Mouse (Mus musculus) frontal cortex, adult 2 months (tissue): Measurements from ENCODE around the gene Slc35e3. TPM values are rescaled to one million over a fixed set of nuclear protein-coding genes. Genes with fewer than 3 reads are reported as not detected.
"Not testable (repeated sequence)": the region's sequence is repeated elsewhere in the genome, so short reads cannot be mapped to it uniquely, and the experiment has no call there.

Experiments
- DNase-seq, 2 experiments: peaks; one replicate each; pipeline ENCODE4 v3.0.0; 2022; ENCODE audit warnings: low spot score in 1 of 2; ENCODE audit errors: extremely low spot score in 1 of 2
- polyA plus RNA-seq: library from polyadenylated mRNA; depleted of rRNA; stranded (reverse); fragments of >200 nt; gene quantifications from 2 replicates; pipeline ENCODE4 v1.2.3, GENCODE M21; 2012

The Slc35e3 gene
- polyA plus RNA-seq, 1 experiment, result 19.0 TPM

DNA sequence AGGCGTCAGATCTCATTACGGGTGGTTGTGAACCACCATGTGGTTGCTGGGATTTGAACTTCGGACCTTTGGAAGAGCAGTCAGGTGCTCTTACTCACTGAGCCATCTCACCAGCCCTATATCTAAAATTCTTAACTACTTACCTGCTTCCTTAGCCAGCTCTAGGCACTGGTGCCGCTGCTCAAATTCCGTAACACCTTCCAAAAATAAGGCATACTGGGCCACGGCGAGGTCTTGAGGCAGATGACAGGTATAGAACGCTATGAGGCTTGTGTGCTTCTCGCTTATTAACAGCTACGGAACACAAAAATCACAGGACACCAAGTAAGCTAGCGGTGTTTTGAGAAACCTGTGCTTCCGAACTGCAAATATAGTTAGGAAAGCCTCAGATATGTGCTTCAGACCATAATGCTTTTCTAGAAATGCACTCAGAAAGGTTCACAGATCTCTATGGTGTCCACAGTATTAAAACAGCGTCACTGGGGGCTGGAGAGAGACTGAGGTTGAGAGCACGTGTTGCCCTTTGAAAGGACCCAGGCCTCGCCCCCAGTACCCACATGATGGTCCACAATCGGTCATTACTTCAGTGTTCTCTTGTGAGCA lies 17.5 kb upstream of the Slc35e3 start:
- DNase-seq, result no peak

DNA sequence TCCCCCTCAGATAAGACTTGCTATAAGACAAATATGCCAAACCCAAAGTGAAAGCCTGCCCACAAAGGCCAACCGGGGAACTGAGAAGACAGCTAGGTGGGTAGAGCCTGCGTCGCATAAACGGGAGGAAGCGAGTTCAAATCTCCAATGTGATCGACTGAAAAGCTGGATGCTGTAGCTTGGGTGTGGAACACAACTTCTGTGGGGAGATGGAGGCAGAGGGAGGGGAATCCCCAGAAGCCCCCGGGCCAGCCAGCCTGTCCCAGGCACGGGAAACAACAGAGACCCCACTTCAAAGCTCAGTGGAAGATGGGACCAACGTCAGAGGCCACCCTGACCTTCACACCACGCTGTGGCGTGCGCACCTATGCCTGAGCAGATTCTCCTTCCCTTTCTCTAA lies 16.8 kb upstream of the Slc35e3 start:
- DNase-seq, result no peak

DNA sequence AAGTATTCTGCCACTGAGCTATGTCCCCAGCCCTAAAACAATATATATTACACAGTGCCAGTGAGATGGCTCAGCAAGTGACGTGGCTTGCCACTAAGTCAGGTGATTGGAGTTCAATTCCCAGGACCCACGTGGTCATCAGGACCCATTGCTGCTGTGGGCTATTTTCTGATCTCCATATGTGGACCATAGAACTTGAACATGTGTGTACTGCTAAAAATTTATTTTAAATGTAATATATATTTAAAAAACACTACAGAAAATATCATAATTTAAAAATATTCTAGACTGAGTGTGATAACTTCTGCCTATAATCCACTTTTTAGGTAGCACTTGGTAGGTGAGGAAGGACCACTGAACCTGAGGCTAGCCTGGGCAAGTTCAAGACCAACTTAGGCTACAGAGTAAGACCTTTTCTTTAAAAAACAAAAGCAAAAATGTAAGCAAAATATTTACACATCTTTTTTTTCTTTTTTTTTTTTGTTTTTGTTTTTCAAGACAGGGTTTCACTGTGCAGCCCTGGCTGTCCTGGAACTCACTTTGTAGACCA lies 16.2 kb upstream of the Slc35e3 start:
- no peak for DNase-seq

DNA sequence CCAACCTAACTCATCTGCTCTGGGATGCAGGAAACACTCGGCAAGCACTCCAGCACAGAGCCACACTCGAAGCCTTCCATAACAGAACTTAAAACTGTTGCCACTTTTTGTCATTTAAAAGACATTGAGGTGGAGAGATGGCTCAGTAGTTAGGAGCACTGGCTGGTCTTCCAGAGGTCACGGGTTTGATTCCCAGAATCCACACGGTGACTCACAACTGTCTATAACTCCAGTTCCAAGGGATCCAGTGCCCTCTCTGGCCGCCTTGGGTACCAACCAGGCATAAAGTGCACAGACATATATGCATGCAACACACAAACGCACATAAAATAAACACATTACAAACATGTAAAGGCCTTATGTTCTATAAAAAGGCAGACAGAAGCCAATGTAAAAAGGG lies 15.4 kb upstream of the Slc35e3 start:
- DNase-seq, result no peak

DNA sequence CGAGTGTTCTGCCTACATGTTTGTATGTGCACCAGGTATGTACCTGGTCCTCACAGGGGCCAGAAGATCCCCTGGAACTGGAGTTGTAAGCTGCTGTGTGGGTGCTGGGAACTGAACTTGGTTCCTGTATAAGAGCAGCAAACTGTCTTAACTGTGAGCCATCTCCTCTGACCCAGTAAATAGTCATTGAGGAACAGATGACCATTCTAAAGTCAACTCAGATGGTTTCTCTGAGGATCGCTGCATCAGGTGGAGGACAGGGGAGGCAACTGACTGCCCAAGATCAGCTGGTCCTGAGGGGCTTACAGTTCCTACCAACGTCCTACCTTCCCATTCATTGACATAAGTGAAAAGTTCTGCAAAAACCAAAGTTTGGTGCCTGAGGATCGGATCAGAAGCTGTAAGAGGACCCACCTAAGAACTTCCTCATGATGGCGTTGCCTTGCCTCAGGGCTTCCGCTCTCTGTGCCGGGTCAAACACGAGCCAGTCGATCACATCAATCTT lies 14.7 kb upstream of the Slc35e3 start:
- DNase-seq, result no peak

DNA sequence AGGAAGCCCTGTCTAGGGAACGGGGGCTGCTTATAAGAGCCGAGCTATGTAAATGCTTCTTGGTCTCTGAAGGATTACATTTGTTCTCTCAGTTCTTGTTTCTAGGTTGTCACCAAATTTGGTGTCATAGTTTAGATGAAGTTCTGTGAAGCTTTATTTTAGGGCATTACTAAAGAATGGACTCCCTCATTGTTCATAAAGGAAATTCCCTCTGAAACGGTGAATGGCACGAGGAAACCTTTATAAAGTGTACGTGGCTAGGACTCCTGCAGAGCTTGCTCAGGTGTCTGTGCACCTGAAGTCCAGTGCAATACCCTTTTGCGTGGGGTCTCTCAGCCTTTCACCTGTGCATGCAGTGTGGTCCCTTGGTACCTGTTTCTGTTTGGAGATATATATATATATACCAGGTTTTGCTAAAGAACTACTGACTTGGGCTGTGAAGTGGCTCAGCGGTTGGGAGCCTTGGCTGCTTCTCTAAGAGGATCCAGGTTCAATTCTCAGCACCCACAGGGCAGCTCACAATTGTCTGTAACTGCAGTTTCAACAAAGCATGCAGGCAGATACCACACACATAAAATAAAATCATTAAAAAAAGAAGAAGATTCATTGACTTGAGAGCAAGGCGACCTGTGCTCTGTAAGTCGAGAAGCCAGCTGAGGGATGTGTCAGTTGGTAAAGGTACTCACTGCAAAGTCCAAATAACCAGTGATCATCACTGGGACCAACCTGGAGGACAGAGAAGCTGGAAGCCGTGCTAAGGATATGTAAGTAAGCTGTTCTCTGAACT lies 13.9 kb upstream of the Slc35e3 start:
- DNase-seq, result no peak

DNA sequence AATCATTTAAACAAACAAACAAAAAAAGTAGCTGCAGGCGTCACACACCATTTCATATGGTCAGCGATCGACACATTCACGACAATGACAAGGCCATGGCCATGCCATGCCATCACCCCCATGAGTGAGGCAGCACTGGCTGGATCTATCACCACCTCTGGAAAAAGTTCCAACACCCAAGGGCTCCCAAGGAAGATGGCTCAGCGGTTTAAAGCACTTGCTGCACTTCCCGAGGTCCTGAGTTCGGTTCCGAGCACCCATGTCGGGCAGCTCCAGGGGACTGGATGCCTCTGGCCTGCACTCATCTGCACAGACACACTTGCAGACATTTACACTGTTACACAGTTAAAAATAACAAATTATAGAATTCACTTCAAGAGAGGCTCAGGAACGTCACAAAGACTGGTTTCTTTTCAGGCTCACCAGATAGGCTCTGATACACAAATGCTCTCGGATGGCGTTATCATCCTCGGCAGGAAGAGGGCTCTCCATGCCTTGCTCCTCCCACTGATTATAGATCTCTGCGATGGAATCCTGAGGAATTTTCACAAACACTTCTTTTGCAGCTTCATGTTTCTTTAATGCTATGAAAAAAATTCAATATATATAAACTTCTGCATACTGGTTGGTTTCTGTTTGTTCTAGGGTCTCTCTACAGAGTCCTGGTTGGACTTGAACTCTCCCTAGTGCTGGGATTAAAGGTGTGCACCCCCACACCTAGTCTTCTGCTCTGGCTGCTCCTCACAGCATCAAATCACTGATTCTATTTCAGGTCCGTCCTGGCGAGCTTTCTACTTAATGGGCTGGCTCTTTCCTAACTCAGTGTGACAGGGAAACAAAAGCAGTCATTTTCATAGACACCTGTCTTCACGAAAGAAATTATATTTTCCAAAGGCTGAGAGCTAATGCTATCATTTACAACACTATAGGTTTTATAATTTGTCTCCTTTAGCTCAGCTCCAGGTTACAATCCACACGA lies 12.9 kb upstream of the Slc35e3 start:
- DNase-seq, result no peak

DNA sequence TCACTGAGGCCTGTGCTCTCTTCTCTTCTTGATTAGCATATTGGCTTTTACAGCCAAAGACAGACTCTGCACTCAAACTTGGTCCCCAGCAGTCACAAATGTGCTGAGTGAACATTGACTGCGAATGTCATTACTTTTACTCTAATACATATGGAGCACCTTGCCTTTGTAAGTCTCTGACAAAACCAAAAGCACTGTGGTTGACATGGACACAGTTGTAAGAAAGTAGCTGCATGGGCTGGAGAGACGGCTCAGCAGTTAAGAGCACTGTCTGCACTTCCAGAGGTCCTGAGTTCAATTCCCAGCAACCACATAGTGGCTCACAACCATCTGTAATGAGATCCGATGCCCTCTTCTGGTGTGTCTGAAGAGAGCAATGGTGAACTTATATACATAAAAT lies 12.2 kb upstream of the Slc35e3 start:
- not testable (repeated sequence) for DNase-seq

DNA sequence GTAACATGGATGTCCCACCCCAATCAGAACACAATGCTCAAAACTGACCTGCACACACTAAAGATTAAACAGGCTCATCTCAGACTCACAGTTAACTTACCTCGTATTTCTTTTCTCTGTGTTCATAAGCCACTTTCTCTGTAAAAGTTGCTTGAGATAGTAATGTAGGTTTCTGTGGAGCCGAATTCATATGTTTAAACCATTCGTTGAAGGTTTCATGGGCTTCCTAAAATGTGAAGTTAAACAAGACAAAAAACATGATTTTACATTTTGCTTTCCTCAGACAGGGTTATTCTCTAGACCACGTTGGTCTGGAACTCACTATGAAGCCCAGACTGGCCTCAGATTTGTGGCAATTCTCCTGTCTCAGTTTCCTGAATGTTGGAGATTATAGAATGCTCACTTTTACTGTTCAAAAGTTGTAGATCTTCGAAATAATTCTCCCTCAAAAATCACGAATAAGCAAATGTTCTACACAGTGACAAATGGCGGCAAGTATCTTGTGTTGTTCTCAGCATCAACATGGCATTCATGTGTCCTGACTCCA lies 11.7 kb upstream of the Slc35e3 start:
- DNase-seq, result no peak

DNA sequence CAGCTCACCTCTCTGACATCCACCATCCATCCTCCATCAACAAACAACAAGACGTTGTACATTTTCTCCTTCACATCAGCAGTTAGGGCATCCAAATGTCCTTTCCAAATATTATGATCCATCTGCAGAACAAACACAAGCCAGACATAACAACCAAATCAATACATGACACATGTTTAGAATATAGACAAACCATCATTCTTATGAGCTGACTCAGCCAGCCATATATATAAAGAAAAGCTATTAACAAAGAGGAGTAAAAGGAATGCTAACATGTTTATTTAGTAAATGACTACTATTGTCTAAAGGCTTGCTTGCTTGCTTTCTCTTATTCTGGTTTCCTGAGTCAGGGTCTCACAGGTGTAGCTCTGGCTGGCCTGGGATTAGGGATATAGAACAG lies 11.1 kb upstream of the Slc35e3 start:
- DNase-seq, result no peak

DNA sequence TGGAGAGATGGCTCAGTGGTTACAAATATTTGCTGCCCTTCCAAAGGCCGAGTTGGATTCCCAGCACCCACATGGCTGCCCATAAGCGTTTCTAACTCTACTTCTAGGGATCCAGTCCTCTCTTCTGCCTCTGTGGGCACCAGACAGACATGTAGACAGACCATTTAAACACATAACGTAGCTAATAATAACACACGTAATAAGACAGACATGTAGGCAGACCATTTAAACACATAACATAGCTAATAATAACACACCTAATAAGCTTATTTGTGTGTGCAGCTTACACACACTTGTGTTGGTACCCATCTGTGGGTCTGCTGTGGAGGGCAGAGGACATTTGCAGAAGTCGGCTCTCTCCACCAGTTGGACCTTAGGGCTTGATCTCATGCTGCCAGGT lies 10.6 kb upstream of the Slc35e3 start:
- no peak for DNase-seq

DNA sequence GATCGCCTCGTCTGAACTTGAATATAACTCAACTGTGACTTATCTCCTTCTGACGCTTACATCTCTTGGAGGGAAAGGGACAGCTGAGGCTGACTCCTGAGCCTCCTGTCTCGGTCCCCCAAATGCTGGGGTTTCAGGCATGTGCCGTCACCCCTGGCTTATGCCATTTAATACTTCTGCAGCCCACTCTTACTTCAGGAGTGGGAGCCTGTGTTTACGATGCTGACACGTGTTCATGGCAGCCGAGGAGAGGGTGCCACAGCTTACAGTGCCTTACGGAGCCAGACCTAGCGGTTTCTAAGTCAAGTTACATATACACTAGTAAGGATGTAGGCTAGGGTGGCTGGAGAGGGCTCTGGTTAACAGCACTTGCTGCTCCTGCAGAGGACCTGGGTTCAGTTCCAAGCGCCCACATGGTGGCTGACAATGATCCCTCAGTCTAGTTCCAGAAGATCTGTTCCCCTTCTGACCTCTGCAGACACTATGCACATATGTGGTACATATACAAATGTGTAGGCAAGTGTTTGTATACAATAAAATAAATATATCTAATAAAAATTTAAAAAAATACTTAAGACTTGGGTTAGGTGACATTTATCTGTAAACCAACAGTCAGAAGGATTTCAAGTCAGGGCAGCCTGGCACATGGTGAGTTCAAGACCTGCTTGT lies 9.8 kb upstream of the Slc35e3 start:
- DNase-seq, result no peak

DNA sequence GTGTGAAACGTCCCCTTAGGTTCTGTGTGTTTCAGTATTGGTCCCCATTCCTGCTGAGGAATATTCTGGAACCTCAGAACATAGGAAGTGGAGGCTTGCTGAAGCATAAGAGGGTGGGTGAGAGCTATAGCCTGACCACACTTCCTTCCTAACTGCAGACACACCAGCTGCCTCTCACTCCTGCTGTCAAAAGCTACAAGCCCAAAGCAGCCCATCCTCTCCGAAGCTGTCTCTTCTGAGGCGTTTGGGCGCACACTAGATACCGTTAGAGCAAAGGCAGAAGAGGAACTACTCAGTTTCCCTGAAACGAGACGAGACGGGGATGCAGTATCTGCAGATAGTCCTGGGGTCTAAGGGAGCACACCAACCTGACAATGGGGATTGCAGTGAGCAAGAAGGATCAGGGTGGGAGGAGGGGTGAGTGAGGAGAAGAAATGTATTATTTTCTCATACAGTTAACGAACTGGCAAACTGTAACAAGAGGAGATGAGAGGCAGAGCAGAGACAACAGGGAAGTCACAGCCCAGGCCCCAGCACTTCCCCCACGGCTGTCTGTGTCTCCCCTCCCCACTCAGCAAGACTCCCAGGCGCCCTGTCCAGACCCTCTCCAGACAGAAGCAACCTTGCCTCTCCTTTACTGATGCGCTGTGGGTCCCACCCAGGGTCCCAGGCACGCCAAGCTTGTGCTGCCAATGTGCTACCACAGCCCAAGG lies 9.1 kb upstream of the Slc35e3 start:
- no peak for DNase-seq

DNA sequence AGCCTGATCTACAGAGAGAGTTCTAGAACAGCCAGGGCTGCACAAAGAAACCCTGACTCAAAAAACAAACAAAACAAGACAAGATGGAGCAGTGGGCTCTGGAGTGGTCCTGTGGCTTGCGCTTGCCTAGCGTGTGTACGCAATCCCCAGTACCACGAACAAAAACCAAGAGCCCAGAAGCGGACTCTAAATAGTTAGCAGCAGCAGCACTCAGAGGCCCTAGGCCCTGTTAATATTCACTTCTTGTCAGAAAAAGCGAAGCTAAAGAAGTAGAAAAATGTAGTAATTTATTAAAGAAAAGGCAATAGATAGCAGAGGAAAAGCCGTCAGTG lies 8.4 kb upstream of the Slc35e3 start:
- DNase-seq, result no peak

DNA sequence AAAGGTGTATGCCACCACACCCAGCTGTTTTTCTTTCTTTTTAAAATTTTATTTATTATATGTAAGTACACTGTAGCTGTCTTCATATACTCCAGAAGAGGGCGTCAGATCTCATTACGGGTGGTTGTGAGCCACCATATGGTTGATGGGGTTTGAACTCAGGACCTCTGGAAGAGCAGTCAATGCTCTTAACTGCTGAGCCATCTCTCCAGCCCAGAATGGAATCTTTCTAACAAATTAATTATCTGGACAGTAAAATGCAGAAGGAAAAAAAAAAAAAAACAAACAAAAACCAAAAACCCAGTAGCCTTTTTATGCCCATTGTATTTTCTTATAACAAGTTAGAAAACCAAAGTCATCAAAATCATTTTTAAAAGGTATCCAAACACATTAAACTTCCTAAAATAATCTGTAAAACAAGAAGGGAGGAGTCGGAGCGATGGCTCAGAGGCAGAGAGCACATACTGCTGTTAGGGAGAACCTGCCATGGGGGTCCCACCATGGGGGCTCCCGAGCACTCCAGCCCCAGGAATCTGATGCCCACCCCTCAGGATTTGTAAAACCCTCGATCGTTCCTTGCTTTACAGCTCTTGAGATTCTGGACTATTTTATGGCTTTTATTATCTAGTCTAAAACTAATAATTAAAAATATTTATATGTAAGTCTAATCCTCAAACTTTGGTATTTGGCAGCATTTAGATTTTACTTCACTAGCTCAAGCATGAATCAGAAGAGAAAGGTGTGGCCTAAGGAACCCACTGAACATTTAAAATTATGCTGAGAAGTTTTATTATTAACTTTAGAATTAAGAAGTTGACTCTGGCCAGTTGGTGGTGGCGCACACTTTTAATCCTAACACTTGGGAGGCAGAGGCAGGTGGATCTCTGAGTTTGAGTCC lies 7.8 kb upstream of the Slc35e3 start:
- DNase-seq, result no peak

DNA sequence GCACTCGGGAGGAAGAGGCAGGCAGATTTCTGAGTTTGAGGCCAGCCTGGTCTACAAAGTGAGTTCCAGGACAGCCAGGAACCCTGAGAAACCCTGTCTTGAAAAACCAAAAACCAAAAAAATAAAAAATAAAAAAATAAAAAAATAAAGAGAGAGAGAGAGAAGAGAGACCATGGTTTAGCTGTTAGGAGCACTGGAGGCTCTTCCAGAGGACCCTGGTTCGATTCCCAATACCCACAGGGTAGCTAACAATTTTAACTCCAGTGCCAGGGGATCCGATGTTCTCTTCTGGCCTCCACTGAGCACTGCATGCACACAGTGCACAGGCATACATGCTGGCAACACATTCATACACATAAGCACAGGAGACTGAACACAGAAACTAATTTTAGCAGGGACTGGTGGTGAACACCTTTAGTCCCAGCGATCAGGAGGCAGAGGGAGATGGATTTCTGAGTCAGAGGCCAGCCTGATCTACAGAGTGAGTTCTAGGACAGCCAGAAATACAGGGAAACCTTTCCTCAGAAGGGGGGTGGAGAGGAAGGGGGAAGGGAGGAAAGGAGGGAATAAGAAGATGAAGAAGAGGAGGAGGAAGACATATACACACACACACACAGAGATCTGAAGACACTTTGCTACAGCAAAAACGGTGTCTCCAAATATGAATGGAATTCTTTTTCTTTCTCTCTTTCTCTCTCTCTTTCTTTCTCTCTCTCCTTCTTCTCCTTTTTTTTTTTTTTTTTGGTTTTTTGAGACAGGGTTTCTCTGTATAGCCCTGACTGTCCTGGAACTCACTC lies 6.9 kb upstream of the Slc35e3 start:
- no peak for DNase-seq

DNA sequence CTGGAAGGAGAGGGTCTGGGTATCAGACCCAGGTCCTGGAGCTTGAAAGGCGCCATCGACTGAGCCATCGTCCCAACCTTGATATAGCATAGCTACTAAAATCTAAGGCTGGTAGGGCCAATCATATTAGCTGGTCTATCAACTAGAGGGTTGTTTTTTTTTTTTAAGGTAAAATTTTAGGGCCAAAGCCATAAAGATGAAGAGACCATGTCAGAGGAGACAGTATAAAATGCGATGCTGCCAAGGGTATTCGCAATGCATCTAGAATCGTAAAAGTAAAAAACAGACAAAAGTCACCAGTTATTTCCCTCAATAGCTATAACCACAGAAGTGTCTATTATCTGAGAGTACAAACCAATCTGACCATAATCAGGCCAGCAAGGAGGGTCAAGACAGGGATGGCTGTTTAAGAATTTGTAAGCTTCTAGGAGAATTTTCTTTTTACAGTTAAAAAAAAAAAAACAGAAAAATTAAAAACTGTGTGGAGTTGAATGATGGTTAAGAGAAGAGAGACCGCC lies 6.2 kb upstream of the Slc35e3 start:
- DNase-seq, result no peak
